Comparison of ENCODE assay signal across 22 mouse cellular contexts in the genomic region with DNA sequence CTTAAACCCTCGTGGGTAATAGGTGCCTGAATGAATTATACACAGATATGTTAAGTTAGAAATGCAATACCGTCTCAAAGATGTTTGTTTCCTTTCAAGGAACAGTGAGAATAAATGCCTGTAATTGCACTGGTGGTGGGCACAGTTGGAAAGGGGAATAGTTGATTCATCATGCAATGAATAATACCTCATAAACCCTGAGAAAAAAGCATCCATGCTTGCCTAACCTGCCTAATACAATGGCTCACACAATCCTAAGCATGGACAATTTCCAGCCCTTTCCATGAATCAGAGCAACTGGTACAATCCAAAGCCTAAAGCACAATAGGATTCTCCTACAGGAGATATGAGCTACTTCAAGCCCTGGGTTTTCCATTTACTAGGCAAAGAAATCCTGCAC.
DNase-seq lines count a peak whose midpoint lies in the region; ATAC-seq and TF ChIP-seq lines count a peak whose summit lies in the region.
"Had no signal": no experiment of that assay in that cellular context is flagged by ENCODE, and none has a peak within 500 bp of the region (broad histone marks: within the 10 kb centered on the region; RNA-seq: fewer than 3 reads in every experiment).

No protein-coding gene starts in this region.

- CTCF ChIA-PET in Patski (lab: Charles Lee), result no interaction called here

- 25% methylated on average over 2 of the region's 2 CpGs for WGBS in kidney, adult 2 months

- peak; percentile 72 for ATAC-seq in Patski
- ATAC-seq: activated CD4-positive, CD25-positive, alpha-beta regulatory T cell, adult 4 months; CD4-positive, CD25-positive, alpha-beta regulatory T cell, adult 4 months had no signal

- no peak for TF ChIP-seq CTCF in kidney, adult 2 months (conservative IDR thresholded peaks at IDR 0.05; ENCODE audit: insufficient read depth, insufficient read length, low read depth, low read length)
- TF ChIP-seq CTCF in Patski (IDR thresholded peaks at IDR 0.05), result no peak

- no peaks in the 10 kb centered on the region for H3K36me3 ChIP-seq in kidney, adult 2 months (ENCODE audit: control insufficient read depth, insufficient read depth, low read length)

- no peaks in the 10 kb centered on the region for H3K27me3 ChIP-seq in kidney, adult 2 months (replicated peaks; ENCODE audit: control insufficient read depth, insufficient read depth, low read length)
- no peaks in the 10 kb centered on the region for H3K27me3 ChIP-seq in Patski
- H3K27me3 ChIP-seq: CH12.LX had no signal

- peak; percentile 8 for DNase-seq in kidney, postnatal 14 days
- DNase-seq in kidney, adult 2 months, result no peak
- peak; percentile 56 for DNase-seq in Muller cell, postnatal 12 days (ENCODE audit: inconsistent ontology term)
- peak; percentile 73 for DNase-seq in Patski (ENCODE audit: low read depth, low spot score)
- DNase-seq in fibroblast of lung, adult 2 months (ENCODE audit: low read depth), result peak; percentile 16
- no peak for DNase-seq in frontal cortex, postnatal 14 days (ENCODE audit: low spot score in 2 of 2)
- DNase-seq in yolk sac, embryonic 10.5 days (ENCODE audit: low spot score), result no peak
- no peak for DNase-seq in right cerebral cortex, postnatal 4 days
- DNase-seq: adrenal gland, adult 2 months; adrenal gland, adult 8-10 months; adrenal gland, postnatal 10 days; adrenal gland, postnatal 14 days; adrenal gland, postnatal 25 days; adrenal gland, postnatal 36 days; B cell, adult 2 months; cerebellum, adult 11 months; cerebellum, adult 11-12 months; cerebellum, adult 18-20 months; cerebellum, adult 2 months had no signal

- H3K4me1 ChIP-seq in kidney, adult 2 months (ENCODE audit: control insufficient read depth, insufficient read depth, low read length), result peaks cover 6% of the 10 kb centered on the region; the same call in 1 of the 2 replicates

- in situ Hi-C loops in Patski (cut with MboI; ENCODE audit: low pct_unique_long_range_greater_than_20kb), result loop anchor here (10.0 kb wide), 1 partner anchor 555 kb away; no protein-coding TSS in a partner anchor

- H3K27ac ChIP-seq in kidney, adult 2 months (ENCODE audit: insufficient read depth, low read depth, low read length), result no peak overlapping the region

- POLR2A ChIA-PET in Patski (lab: Charles Lee), result no interaction called here

- H3K4me3 ChIP-seq in kidney, adult 2 months (ENCODE audit: insufficient read depth, low read depth, low read length), result no peak overlapping the region

- no peak for TF ChIP-seq POLR2A in kidney, adult 2 months (IDR thresholded peaks at IDR 0.05; ENCODE audit: low read depth, low read length)

Comparison
In these comparisons a context has a peak if more than half of its experiments do, and no peak if none do; other contexts are left out.
1. DNase-seq: peak in kidney, postnatal 14 days (single experiment), Muller cell, postnatal 12 days (single experiment), Patski (single experiment) and fibroblast of lung, adult 2 months (single experiment); none in kidney, adult 2 months (single experiment), frontal cortex, postnatal 14 days (0 of 2), yolk sac, embryonic 10.5 days (single experiment) and right cerebral cortex, postnatal 4 days (single experiment).